Mouse (Mus musculus): ENCODE measurements around the gene Usp33. TPM values are rescaled to one million over a fixed set of nuclear protein-coding genes. Genes with fewer than 3 reads are reported as not detected.

Gene Usp33
- polyA plus RNA-seq, 1 experiment from 2014 or later = 45.8 TPM

GRCm38 (mm10) chr3:152336085-152336484 lies 10.2 kb upstream of the Usp33 start:
- Histone ChIP-seq H3K36me3 (ENCODE audit: control insufficient read depth, insufficient read depth, low read length) (peaks cover 4% of the 10 kb centered on the region; the same call in 1 of the 2 replicates), H3K27me3 (ENCODE audit: control insufficient read depth, insufficient read depth, low read length) (no peaks in the 10 kb centered on the region), H3K9me3 (replicated peaks; ENCODE audit: control insufficient read depth, low read length) (no peaks in the 10 kb centered on the region), H3K4me2 (ENCODE audit: low read depth, low read length) (no peak overlapping the region), H3K27ac (ENCODE audit: low read length) (no peak overlapping the region), H3K4me1 (ENCODE audit: control insufficient read depth, insufficient read depth, low read length) (peaks cover 5% of the 10 kb centered on the region; the same call in 1 of the 2 replicates), H3K9ac (ENCODE audit: low read length) (no peak overlapping the region), H3K4me3 (replicated peaks; ENCODE audit: low read length) (no peak overlapping the region)
- WGBS = 72% methylated on average over 8 of the region's 8 CpGs
- ATAC-seq (ENCODE audit: insufficient read depth, low FRiP score) = no peak

DNA sequence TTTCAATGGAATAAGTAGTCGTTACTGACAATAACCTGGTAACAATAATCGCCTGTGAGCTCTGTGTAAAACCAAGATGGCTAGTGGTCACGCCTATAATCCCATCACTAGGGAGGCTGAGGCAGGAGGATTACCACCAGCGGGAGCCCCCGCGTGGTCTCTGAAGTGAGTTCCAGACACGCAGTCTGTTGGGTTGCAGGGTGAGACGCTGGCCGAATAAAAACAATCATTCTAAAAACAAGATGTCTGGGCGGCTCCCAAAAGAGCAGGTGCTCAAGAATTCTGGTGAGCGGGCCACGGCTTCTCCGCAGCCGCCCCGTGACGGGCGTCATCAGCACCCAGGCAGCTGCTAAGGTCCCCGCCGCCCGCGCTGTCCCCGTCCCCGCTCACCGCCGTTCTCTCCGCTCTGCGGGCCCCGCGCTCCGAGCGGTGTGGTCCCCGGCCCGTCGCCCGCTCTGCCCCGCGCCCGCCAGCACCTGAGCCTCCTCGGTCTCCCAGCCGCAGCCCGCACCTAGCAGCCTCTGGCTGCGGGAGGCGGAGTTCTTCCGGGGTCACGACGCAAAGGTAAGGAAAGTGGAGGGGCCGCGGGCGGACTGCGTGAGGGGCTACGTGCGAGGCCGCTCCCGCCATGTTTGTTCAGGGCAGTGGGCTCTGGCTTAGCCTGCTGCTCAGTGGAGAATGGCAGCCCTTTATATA lies 6.3 kb upstream of the Usp33 start, which contains the start of gene Miga1:
TSS of gene Miga1 (minus strand) at position 546 of the 696 bp plus-strand sequence.
- H3K27ac ChIP-seq (ENCODE audit: low read length) = peak within 1 kb of the TSS; percentile 27; the same call in 1 of the 2 replicates

DNA sequence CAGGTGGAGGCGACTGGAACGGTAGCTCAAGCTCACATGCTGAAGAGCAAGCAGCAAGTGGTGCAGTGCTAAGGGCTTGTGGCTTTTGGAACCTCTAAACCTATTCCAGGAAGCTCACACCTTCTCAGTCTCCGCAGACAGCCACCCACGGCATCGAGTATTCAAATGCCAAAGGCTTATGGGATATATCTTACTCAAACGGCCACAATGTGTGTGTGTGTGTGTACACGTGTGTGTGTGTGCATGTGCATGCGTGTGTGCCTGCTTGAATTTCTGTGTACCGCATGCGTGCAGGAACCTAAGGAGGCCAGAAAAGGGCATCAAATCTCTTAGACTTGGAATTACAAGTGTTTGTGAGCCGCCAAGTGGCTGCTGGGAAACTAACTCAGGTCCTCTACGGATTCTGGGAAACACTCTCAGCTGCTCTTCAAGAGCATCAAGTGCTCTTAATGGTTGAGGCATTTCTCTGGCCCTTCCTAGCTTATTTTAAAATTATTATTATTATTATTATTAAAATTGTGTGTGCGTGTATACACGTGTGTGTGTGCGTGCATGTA lies 3.2 kb upstream of the Usp33 start:
- H3K4me2 ChIP-seq (ENCODE audit: low read depth, low read length) = no peak overlapping the region
- ATAC-seq (ENCODE audit: insufficient read depth, low FRiP score) = no peak
- H3K9me3 ChIP-seq (replicated peaks; ENCODE audit: control insufficient read depth, low read length) = no peaks in the 10 kb centered on the region
- H3K4me1 ChIP-seq (ENCODE audit: control insufficient read depth, insufficient read depth, low read length) = peaks cover 13% of the 10 kb centered on the region
- H3K27me3 ChIP-seq (ENCODE audit: control insufficient read depth, insufficient read depth, low read length) = no peaks in the 10 kb centered on the region
- H3K36me3 ChIP-seq (ENCODE audit: control insufficient read depth, insufficient read depth, low read length) = no peaks in the 10 kb centered on the region
- H3K27ac ChIP-seq (ENCODE audit: low read length) = no peak overlapping the region
- WGBS = 86% methylated on average over 15 of the region's 15 CpGs
- H3K9ac ChIP-seq (ENCODE audit: low read length) = no peak overlapping the region
- H3K4me3 ChIP-seq (replicated peaks; ENCODE audit: low read length) = no peak overlapping the region

More for the DNA sequence above, 6.3 kb upstream of the Usp33 start, which contains the start of gene Miga1:
- 3% methylated on average over 54 of the region's 54 CpGs for WGBS
- peaks cover 5% of the 10 kb centered on the region; the same call in 1 of the 2 replicates for H3K4me1 ChIP-seq (ENCODE audit: control insufficient read depth, insufficient read depth, low read length)
- H3K4me3 ChIP-seq (replicated peaks; ENCODE audit: low read length) = peak within 1 kb of the TSS; percentile 93
- H3K36me3 ChIP-seq (ENCODE audit: control insufficient read depth, insufficient read depth, low read length) = peaks cover 4% of the 10 kb centered on the region; the same call in 1 of the 2 replicates
- ATAC-seq (ENCODE audit: insufficient read depth, low FRiP score) = peak; percentile 91
- H3K27me3 ChIP-seq (ENCODE audit: control insufficient read depth, insufficient read depth, low read length) = no peaks in the 10 kb centered on the region
- H3K9ac ChIP-seq (ENCODE audit: low read length) = peak within 1 kb of the TSS; percentile 87
- H3K4me2 ChIP-seq (ENCODE audit: low read depth, low read length) = peak within 1 kb of the TSS; percentile 61
- H3K9me3 ChIP-seq (replicated peaks; ENCODE audit: control insufficient read depth, low read length) = no peaks in the 10 kb centered on the region

GRCm38 (mm10) chr3:152346633-152347141 lies 409 bp downstream of the Usp33 start:
- Histone ChIP-seq H3K9me3 (replicated peaks; ENCODE audit: control insufficient read depth, low read length) (no peaks in the 10 kb centered on the region), H3K4me1 (ENCODE audit: control insufficient read depth, insufficient read depth, low read length) (peaks cover 20% of the 10 kb centered on the region), H3K9ac (ENCODE audit: low read length) (peak overlapping the region; percentile 93), H3K27me3 (ENCODE audit: control insufficient read depth, insufficient read depth, low read length) (no peaks in the 10 kb centered on the region), H3K27ac (ENCODE audit: low read length) (peak overlapping the region; percentile 74), H3K4me2 (ENCODE audit: low read depth, low read length) (peak overlapping the region; percentile 70), H3K4me3 (replicated peaks; ENCODE audit: low read length) (peak overlapping the region; percentile 81), H3K36me3 (ENCODE audit: control insufficient read depth, insufficient read depth, low read length) (no peaks in the 10 kb centered on the region)
- ATAC-seq (ENCODE audit: insufficient read depth, low FRiP score) = peak; percentile 69
- WGBS = under 1% methylated on average over 38 of the region's 54 CpGs

DNA sequence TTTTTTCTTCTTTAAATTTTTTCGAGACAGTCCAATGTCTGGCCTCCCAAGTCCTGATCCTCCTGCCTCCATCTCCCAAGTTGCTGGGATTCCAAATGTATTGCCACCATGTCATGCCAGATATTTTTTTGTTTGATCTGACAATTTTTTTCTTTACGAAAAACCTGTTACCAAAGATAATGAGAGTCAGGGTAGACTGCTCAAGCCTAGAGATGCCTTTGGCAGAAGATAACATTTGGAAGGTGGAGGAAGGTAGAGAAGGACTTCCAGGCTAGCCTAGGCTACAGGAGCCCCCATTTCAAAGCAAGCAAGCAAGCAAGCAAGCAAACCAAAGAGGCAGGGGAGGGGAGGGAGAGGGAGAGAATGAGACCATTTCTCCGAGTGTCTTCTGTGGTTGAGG lies 949 bp downstream of the Usp33 start:
- H3K27ac ChIP-seq (ENCODE audit: low read length) = no peak overlapping the region
- 39% methylated on average over 3 of the region's 3 CpGs for WGBS
- no peak for ATAC-seq (ENCODE audit: insufficient read depth, low FRiP score)

GRCm38 (mm10) chr3:152348011-152348830 lies 1.9 kb downstream of the Usp33 start:
- no peaks in the 10 kb centered on the region for H3K36me3 ChIP-seq (ENCODE audit: control insufficient read depth, insufficient read depth, low read length)
- no peaks in the 10 kb centered on the region for H3K9me3 ChIP-seq (replicated peaks; ENCODE audit: control insufficient read depth, low read length)
- H3K27ac ChIP-seq (ENCODE audit: low read length) = no peak overlapping the region
- ATAC-seq (ENCODE audit: insufficient read depth, low FRiP score) = no peak
- no peak overlapping the region for H3K4me3 ChIP-seq (replicated peaks; ENCODE audit: low read length)
- WGBS = 81% methylated on average over 10 of the region's 10 CpGs
- no peak overlapping the region for H3K4me2 ChIP-seq (ENCODE audit: low read depth, low read length)
- no peak overlapping the region for H3K9ac ChIP-seq (ENCODE audit: low read length)
- peaks cover 33% of the 10 kb centered on the region for H3K4me1 ChIP-seq (ENCODE audit: control insufficient read depth, insufficient read depth, low read length)
- no peaks in the 10 kb centered on the region for H3K27me3 ChIP-seq (ENCODE audit: control insufficient read depth, insufficient read depth, low read length)

More for the DNA sequence above, 949 bp downstream of the Usp33 start:
- no peaks in the 10 kb centered on the region for H3K27me3 ChIP-seq (ENCODE audit: control insufficient read depth, insufficient read depth, low read length)
- H3K4me2 ChIP-seq (ENCODE audit: low read depth, low read length) = peak overlapping the region; percentile 70
- H3K9ac ChIP-seq (ENCODE audit: low read length) = peak overlapping the region; percentile 93
- H3K9me3 ChIP-seq (replicated peaks; ENCODE audit: control insufficient read depth, low read length) = no peaks in the 10 kb centered on the region
- H3K4me3 ChIP-seq (replicated peaks; ENCODE audit: low read length) = peak overlapping the region; percentile 81
- no peaks in the 10 kb centered on the region for H3K36me3 ChIP-seq (ENCODE audit: control insufficient read depth, insufficient read depth, low read length)
- peaks cover 25% of the 10 kb centered on the region for H3K4me1 ChIP-seq (ENCODE audit: control insufficient read depth, insufficient read depth, low read length)

- peaks cover 37% of the 10 kb centered on the region for H3K4me1 ChIP-seq (ENCODE audit: control insufficient read depth, insufficient read depth, low read length)
- ATAC-seq (ENCODE audit: insufficient read depth, low FRiP score) = no peak
- H3K27ac ChIP-seq (ENCODE audit: low read length) = no peak overlapping the region
- no peaks in the 10 kb centered on the region for H3K36me3 ChIP-seq (ENCODE audit: control insufficient read depth, insufficient read depth, low read length)
- no peak overlapping the region for H3K4me2 ChIP-seq (ENCODE audit: low read depth, low read length)
- no peaks in the 10 kb centered on the region for H3K9me3 ChIP-seq (replicated peaks; ENCODE audit: control insufficient read depth, low read length)
- H3K27me3 ChIP-seq (ENCODE audit: control insufficient read depth, insufficient read depth, low read length) = no peaks in the 10 kb centered on the region
- H3K9ac ChIP-seq (ENCODE audit: low read length) = no peak overlapping the region
- WGBS = 69% methylated on average over 3 of the region's 3 CpGs
- no peak overlapping the region for H3K4me3 ChIP-seq (replicated peaks; ENCODE audit: low read length)
Measured at GRCm38 (mm10) chr3:152350431-152350830, 4.2 kb downstream of the Usp33 start.

DNA sequence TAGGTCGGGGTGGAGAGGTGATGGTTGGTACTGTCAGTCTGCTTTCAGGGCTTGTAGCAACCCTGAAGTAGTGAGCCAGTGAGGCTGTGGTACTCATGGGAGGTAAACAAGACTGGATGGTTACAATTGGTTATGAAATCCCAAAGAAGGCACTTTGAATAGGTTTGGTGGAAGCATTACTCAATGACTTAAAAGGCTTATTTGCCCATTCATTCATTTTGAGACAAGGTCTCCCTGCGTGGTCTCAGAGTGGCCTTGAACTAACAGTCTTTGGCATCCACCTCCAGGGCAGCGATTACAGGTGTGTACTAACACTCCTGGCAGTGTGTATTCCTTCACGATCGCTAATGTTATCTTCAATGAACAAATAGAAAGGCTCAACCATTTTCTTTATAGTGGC lies 4.7 kb downstream of the Usp33 start:
- 59% methylated on average over 5 of the region's 5 CpGs for WGBS
- H3K9me3 ChIP-seq (replicated peaks; ENCODE audit: control insufficient read depth, low read length) = no peaks in the 10 kb centered on the region
- no peaks in the 10 kb centered on the region for H3K36me3 ChIP-seq (ENCODE audit: control insufficient read depth, insufficient read depth, low read length)
- no peak overlapping the region for H3K9ac ChIP-seq (ENCODE audit: low read length)
- H3K27me3 ChIP-seq (ENCODE audit: control insufficient read depth, insufficient read depth, low read length) = no peaks in the 10 kb centered on the region
- H3K4me2 ChIP-seq (ENCODE audit: low read depth, low read length) = no peak overlapping the region
- peaks cover 40% of the 10 kb centered on the region for H3K4me1 ChIP-seq (ENCODE audit: control insufficient read depth, insufficient read depth, low read length)
- no peak for ATAC-seq (ENCODE audit: insufficient read depth, low FRiP score)
- H3K4me3 ChIP-seq (replicated peaks; ENCODE audit: low read length) = no peak overlapping the region
- no peak overlapping the region for H3K27ac ChIP-seq (ENCODE audit: low read length)
